Mouse (Mus musculus) thymus, adult 2 months (tissue): ENCODE results near the gene Olfr769. TPM values are rescaled to one million over a fixed set of nuclear protein-coding genes. Genes with fewer than 3 reads are reported as not detected.

Source experiments
- DNase-seq: peaks from one replicate; pipeline ENCODE4 v3.0.0; 2021
- H3K27ac ChIP-seq: fragments of 200-500 bp; 2 replicates; pipeline ENCODE4 v1.5.1; 2012; ENCODE audit warnings: low read length, control low read depth; ENCODE audit not compliant: control insufficient read depth, insufficient read depth
- H3K27me3 ChIP-seq: fragments of 200-500 bp; 2 replicates; pipeline ENCODE4 v1.6.1; 2012; ENCODE audit warnings: mild to moderate bottlenecking, low read length, moderate library complexity, mixed read lengths; ENCODE audit not compliant: control insufficient read depth, insufficient read depth
- H3K36me3 ChIP-seq: fragments of 200-500 bp; 2 replicates; pipeline ENCODE4 v1.6.1; 2012; ENCODE audit warnings: mild to moderate bottlenecking, low read length, moderate library complexity; ENCODE audit not compliant: control insufficient read depth, insufficient read depth
- H3K4me1 ChIP-seq: fragments of 200-500 bp; replicated peaks from 2 replicates; pipeline ENCODE4 v1.6.1; 2012; ENCODE audit warnings: low read length; ENCODE audit not compliant: control insufficient read depth, insufficient read depth
- H3K4me3 ChIP-seq: fragments of 200-500 bp; 2 replicates; pipeline ENCODE4 v1.5.1; 2012; ENCODE audit warnings: mild to moderate bottlenecking, low read length, control low read depth, moderate library complexity; ENCODE audit not compliant: control insufficient read depth, insufficient read depth
- CTCF ChIP-seq: fragments of 200-500 bp; IDR thresholded peaks from 2 replicates; pipeline ENCODE4 v1.5.1; 2012; ENCODE audit warnings: mild to moderate bottlenecking, control low read depth, low read length, moderate library complexity, borderline replicate concordance; ENCODE audit not compliant: control insufficient read depth, poor library complexity, insufficient read depth; ENCODE audit errors: extremely low read depth
- POLR2A ChIP-seq: fragments of 200-500 bp; IDR thresholded peaks from 2 replicates; pipeline ENCODE4 v1.6.1; 2012; ENCODE audit warnings: mild to moderate bottlenecking, low read length, control low read depth, moderate library complexity; ENCODE audit not compliant: control insufficient read depth, poor library complexity, insufficient read depth; ENCODE audit errors: extremely low read depth
- whole genome bisulfite sequencing: fragments of 180-500 bp; shearing (Covaris S2); methylation state at CpG from one replicate; pipeline ENCODE4 v1.1.7; 2018; 5-methylcytosine and 5-hydroxymethylcytosine counted together
- polyA plus RNA-seq: library from polyadenylated mRNA; depleted of rRNA; stranded (reverse); fragments of >200 nt; gene quantifications from 2 replicates; pipeline ENCODE4 v1.2.3, GENCODE M21; 2012; rRNA removed

The Olfr769 gene
- polyA plus RNA-seq, 1 experiment: not detected

DNA sequence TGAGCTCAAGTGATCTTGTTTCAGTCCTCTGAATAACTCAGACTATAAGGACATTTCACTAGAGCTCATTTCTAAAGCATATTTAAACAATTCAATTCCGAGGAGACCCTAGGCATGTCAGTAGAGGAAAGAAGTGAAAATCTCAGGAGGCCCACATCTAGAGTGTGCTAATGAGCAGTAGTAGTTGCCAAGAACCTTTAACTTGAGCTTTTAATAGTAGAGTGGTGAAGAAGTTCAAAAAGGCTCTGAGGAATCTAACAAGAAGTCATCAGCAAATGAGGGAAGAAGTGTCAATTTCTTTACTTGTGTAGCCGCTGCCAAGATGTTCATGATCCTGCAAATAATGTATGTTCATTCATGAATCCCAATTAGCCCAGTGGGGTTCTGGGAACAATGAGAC, 48.8 kb downstream of the Olfr769 start, which contains the start of gene Olfr766-ps1:
TSS of gene Olfr766-ps1 (minus strand) at position 101 of the 400 bp plus-strand sequence.
- no peaks in the 10 kb centered on the region for H3K36me3 ChIP-seq
- H3K4me1 ChIP-seq: no peaks in the 10 kb centered on the region
- DNase-seq: no peak
- no peak within 1 kb of the TSS for H3K27ac ChIP-seq
- WGBS: 89% methylated on average over 2 of the region's 2 CpGs
- H3K4me3 ChIP-seq: no peak within 1 kb of the TSS
- no peak for TF ChIP-seq CTCF
- TF ChIP-seq POLR2A: no peak
- H3K27me3 ChIP-seq: no peaks in the 10 kb centered on the region

Other genes with a start within 250 kb of the Olfr769 start
- 5.6 and 5.8 TPM in 2 replicates for gene Gdf11, start 226.1 kb downstream of the Olfr769 start, polyA plus RNA-seq
- gene Cd63, start 216.9 kb downstream of the Olfr769 start, polyA plus RNA-seq: 43.9 and 62.1 TPM in 2 replicates
- 14.0 and 21.8 TPM in 2 replicates for gene Rdh5, start 195.0 kb downstream of the Olfr769 start, polyA plus RNA-seq
- gene Bloc1s1, start 193.8 kb downstream of the Olfr769 start, polyA plus RNA-seq: 137 and 173 TPM in 2 replicates
- gene Itga7, start 184.0 kb downstream of the Olfr769 start, polyA plus RNA-seq: 5.9 and 14.5 TPM in 2 replicates
- gene Mettl7b, start 156.9 kb downstream of the Olfr769 start, polyA plus RNA-seq: 0.28 and 1.6 TPM in 2 replicates
- not detected in 2 replicates for gene Olfr9, start 128.4 kb downstream of the Olfr769 start, polyA plus RNA-seq
- not detected in 2 replicates for gene Olfr763, start 107.1 kb downstream of the Olfr769 start, polyA plus RNA-seq
- not detected in 2 replicates for gene Olfr764-ps1, start 78.0 kb downstream of the Olfr769 start, polyA plus RNA-seq
- gene Olfr765, start 67.9 kb downstream of the Olfr769 start, polyA plus RNA-seq: not detected in 2 replicates
- not detected in 2 replicates for gene Olfr766-ps1, start 48.9 kb downstream of the Olfr769 start, polyA plus RNA-seq
- not detected in 2 replicates for gene Olfr767, start 35.0 kb downstream of the Olfr769 start, polyA plus RNA-seq
- not detected in 2 replicates for gene Olfr768, start 18.5 kb downstream of the Olfr769 start, polyA plus RNA-seq
- gene Olfr770, start 21.1 kb upstream of the Olfr769 start, polyA plus RNA-seq: not detected in 2 replicates
- not detected in 2 replicates for gene Olfr771, start 46.9 kb upstream of the Olfr769 start, polyA plus RNA-seq
- not detected in 2 replicates for gene Olfr772, start 60.1 kb upstream of the Olfr769 start, polyA plus RNA-seq
- not detected in 2 replicates for gene Olfr773, start 69.6 kb upstream of the Olfr769 start, polyA plus RNA-seq
- gene Olfr774, start 118.3 kb upstream of the Olfr769 start, polyA plus RNA-seq: not detected in 2 replicates
- gene Olfr775, start 130.6 kb upstream of the Olfr769 start, polyA plus RNA-seq: not detected in 2 replicates
- not detected in 2 replicates for gene Olfr776, start 141.3 kb upstream of the Olfr769 start, polyA plus RNA-seq
- not detected in 2 replicates for gene Olfr777, start 153.6 kb upstream of the Olfr769 start, polyA plus RNA-seq
- not detected in 2 replicates for gene Olfr780, start 200.3 kb upstream of the Olfr769 start, polyA plus RNA-seq
- not detected in 2 replicates for gene Olfr781, start 211.0 kb upstream of the Olfr769 start, polyA plus RNA-seq
- gene Olfr782, start 231.0 kb upstream of the Olfr769 start, polyA plus RNA-seq: not detected in 2 replicates